Mouse (Mus musculus) small intestine, adult 2 months (tissue): Measurements from ENCODE around the gene Gm20388. TPM values are rescaled to one million over a fixed set of nuclear protein-coding genes. Genes with fewer than 3 reads are reported as not detected.

Experiments used
- H3K27ac ChIP-seq: fragments of 200-500 bp; 2 replicates; pipeline ENCODE4 v1.5.1; 2012; ENCODE audit warnings: low read depth, low read length, control low read depth, inconsistent platforms; ENCODE audit not compliant: insufficient read depth
- H3K27me3 ChIP-seq: fragments of 200-500 bp; 2 replicates; pipeline ENCODE4 v1.6.1; 2012; ENCODE audit warnings: mild to moderate bottlenecking, moderate library complexity, low read length, inconsistent platforms; ENCODE audit not compliant: control insufficient read depth, insufficient read depth
- H3K36me3 ChIP-seq: fragments of 200-500 bp; 2 replicates; pipeline ENCODE4 v1.6.1; 2012; ENCODE audit warnings: mild to moderate bottlenecking, low read length, control low read depth, inconsistent platforms; ENCODE audit not compliant: control insufficient read depth, insufficient read depth
- H3K4me1 ChIP-seq: fragments of 200-500 bp; 2 replicates; pipeline ENCODE4 v1.6.1; 2012; ENCODE audit warnings: low read length, inconsistent platforms, mixed read lengths; ENCODE audit not compliant: control insufficient read depth, insufficient read depth, insufficient read length
- H3K4me3 ChIP-seq: fragments of 200-500 bp; 2 replicates; pipeline ENCODE4 v1.5.1; 2012; ENCODE audit warnings: low read depth, mild to moderate bottlenecking, control low read depth, inconsistent platforms, low read length, moderate library complexity
- CTCF ChIP-seq: fragments of 200-500 bp; IDR thresholded peaks from 2 replicates; pipeline ENCODE4 v1.5.1; 2012; ENCODE audit warnings: low read depth, mild to moderate bottlenecking, control low read depth, inconsistent platforms, low read length, moderate library complexity, mixed read lengths; ENCODE audit not compliant: insufficient replicate concordance, insufficient read length; ENCODE audit errors: extremely low read depth
- POLR2A ChIP-seq: fragments of 200-500 bp; IDR thresholded peaks from 2 replicates; pipeline ENCODE4 v1.6.1; 2012; ENCODE audit warnings: low read depth, mild to moderate bottlenecking, control low read depth, inconsistent platforms, low read length, moderate library complexity
- WGBS: fragments of 180-500 bp; shearing (Covaris S2); methylation state at CpG from one replicate; pipeline ENCODE4 v1.1.7; 2018; 5-methylcytosine and 5-hydroxymethylcytosine counted together
- polyA plus RNA-seq: library from polyadenylated mRNA; depleted of rRNA; stranded (reverse); fragments of >200 nt; gene quantifications from 2 replicates; pipeline ENCODE4 v1.2.3, GENCODE M21; 2012

Gene Gm20388
- polyA plus RNA-seq, 1 experiment = 37.3 TPM

GRCm38 (mm10) chr8:121673917-121674316, 1763.3 kb downstream of the Gm20388 start:
- H3K27ac ChIP-seq = no peak overlapping the region
- no peaks in the 10 kb centered on the region for H3K27me3 ChIP-seq
- no peak overlapping the region for H3K4me3 ChIP-seq
- 74% methylated on average over 5 of the region's 5 CpGs for WGBS
- H3K4me1 ChIP-seq = peaks cover 1% of the 10 kb centered on the region
- TF ChIP-seq POLR2A = no peak
- TF ChIP-seq CTCF = no peak
- no peaks in the 10 kb centered on the region for H3K36me3 ChIP-seq

GRCm38 (mm10) chr8:121674524-121674923, 1763.9 kb downstream of the Gm20388 start:
- no peaks in the 10 kb centered on the region for H3K36me3 ChIP-seq
- H3K4me1 ChIP-seq = no peaks in the 10 kb centered on the region; the same call in 1 of the 2 replicates
- TF ChIP-seq CTCF (peak; percentile 30; the same call in 1 of the 2 replicates), POLR2A (no peak)
- 60% methylated on average over 5 of the region's 5 CpGs for WGBS
- no peak overlapping the region for H3K27ac ChIP-seq
- no peaks in the 10 kb centered on the region for H3K27me3 ChIP-seq
- H3K4me3 ChIP-seq = no peak overlapping the region

GRCm38 (mm10) chr8:121675161-121675560, 1764.5 kb downstream of the Gm20388 start:
- Histone ChIP-seq H3K27ac (no peak overlapping the region), H3K4me3 (no peak overlapping the region), H3K36me3 (no peaks in the 10 kb centered on the region), H3K27me3 (no peaks in the 10 kb centered on the region), H3K4me1 (no peaks in the 10 kb centered on the region; the same call in 1 of the 2 replicates)
- 76% methylated on average over 3 of the region's 3 CpGs for WGBS
- no peak for TF ChIP-seq POLR2A
- TF ChIP-seq CTCF = no peak

GRCm38 (mm10) chr8:121675701-121676100, 1765.1 kb downstream of the Gm20388 start:
- Histone ChIP-seq H3K36me3 (no peaks in the 10 kb centered on the region), H3K27ac (no peak overlapping the region), H3K4me1 (no peaks in the 10 kb centered on the region; the same call in 1 of the 2 replicates), H3K27me3 (no peaks in the 10 kb centered on the region), H3K4me3 (no peak overlapping the region)
- 45% methylated on average over 20 of the region's 20 CpGs for WGBS
- no peak for TF ChIP-seq CTCF
- TF ChIP-seq POLR2A = no peak

- H3K27ac ChIP-seq = no peak overlapping the region
- H3K27me3 ChIP-seq = no peaks in the 10 kb centered on the region
- H3K36me3 ChIP-seq = no peaks in the 10 kb centered on the region
- H3K4me1 ChIP-seq = no peaks in the 10 kb centered on the region; the same call in 1 of the 2 replicates
- no peak overlapping the region for H3K4me3 ChIP-seq
- 72% methylated on average over 5 of the region's 5 CpGs for WGBS
- TF ChIP-seq POLR2A (no peak), CTCF (no peak)
Measured at GRCm38 (mm10) chr8:121678696-121679095, 1768.1 kb downstream of the Gm20388 start.

- Histone ChIP-seq H3K27me3 (no peaks in the 10 kb centered on the region), H3K36me3 (no peaks in the 10 kb centered on the region), H3K4me1 (no peaks in the 10 kb centered on the region), H3K4me3 (no peak overlapping the region), H3K27ac (no peak overlapping the region)
- WGBS = 67% methylated on average over 4 of the region's 4 CpGs
- TF ChIP-seq CTCF = no peak
- TF ChIP-seq POLR2A = no peak
Measured at GRCm38 (mm10) chr8:121680896-121681295, 1770.3 kb downstream of the Gm20388 start.

GRCm38 (mm10) chr8:121681457-121681856, 1770.8 kb downstream of the Gm20388 start:
- Histone ChIP-seq H3K4me1 (no peaks in the 10 kb centered on the region), H3K4me3 (no peak overlapping the region), H3K27me3 (no peaks in the 10 kb centered on the region), H3K27ac (no peak overlapping the region), H3K36me3 (no peaks in the 10 kb centered on the region)
- TF ChIP-seq POLR2A (no peak), CTCF (no peak)
- 62% methylated on average over 10 of the region's 10 CpGs for WGBS
